Mouse (Mus musculus) liver, embryonic 14.5 days (tissue): ENCODE results near the gene Ntm.

Source experiments
- CTCF ChIP-seq: IDR thresholded peaks from 2 replicates; pipeline ENCODE4 v1.5.1; 2016; ENCODE audit warnings: antibody characterized with exemption, low read depth, control low read depth
- EP300 ChIP-seq: IDR thresholded peaks from 2 replicates; pipeline ENCODE4 v1.6.1; 2016; ENCODE audit warnings: antibody characterized with exemption, low read depth

DNA sequence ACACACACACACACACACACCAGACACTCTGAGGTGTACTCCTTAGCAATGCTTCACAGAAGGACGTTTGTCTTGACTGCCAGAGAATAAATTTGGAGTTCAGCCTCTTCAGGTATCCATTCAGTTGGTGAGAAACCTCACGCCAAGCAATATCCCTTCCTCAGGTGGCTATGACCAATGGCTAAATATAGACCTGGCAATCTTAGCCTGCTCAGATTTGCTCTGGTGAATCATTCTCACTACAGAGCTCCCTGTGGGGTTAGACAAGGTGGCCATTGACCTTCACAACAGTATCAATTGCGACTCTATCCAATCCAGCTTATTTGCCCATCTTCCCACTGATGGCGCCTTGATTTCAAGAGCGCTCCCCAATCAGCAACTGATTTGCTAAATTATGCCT, 150.3 kb downstream of the Ntm start:
- TF ChIP-seq CTCF, result no peak
- no peak for TF ChIP-seq EP300
